Mouse (Mus musculus) olfactory bulb, adult 2 months (tissue): Measurements from ENCODE around the gene Chrnd.

ENCODE experiments used
- CTCF ChIP-seq: fragments of 200-500 bp; IDR thresholded peaks from 2 replicates; pipeline ENCODE4 v1.5.1; 2012; ENCODE audit warnings: low read depth, mild to moderate bottlenecking, low read length, moderate library complexity; ENCODE audit not compliant: insufficient read depth
- POLR2A ChIP-seq: fragments of 200-500 bp; IDR thresholded peaks from 2 replicates; pipeline ENCODE4 v1.6.1; 2012; ENCODE audit warnings: mild to moderate bottlenecking, low read depth, low read length, moderate library complexity; ENCODE audit not compliant: insufficient read depth

GRCm38 (mm10) chr1:87205038-87205437, 14.6 kb downstream of the Chrnd start:
- no peak for TF ChIP-seq CTCF
- no peak for TF ChIP-seq POLR2A
